Mouse (Mus musculus) midbrain, embryonic 12.5 days (tissue): Measurements from ENCODE around the gene Mtus2. TPM values are rescaled to one million over a fixed set of nuclear protein-coding genes. Genes with fewer than 3 reads are reported as not detected.

Source experiments
- ATAC-seq: fragments of 200-750 bp; cut with Nextera tagmentation; 2 replicates; pipeline ENCODE4 v1.8.0; 2017; ENCODE audit warnings: low read depth, moderate TSS enrichment, moderate library complexity; ENCODE audit not compliant: low FRiP score
- H3K27ac ChIP-seq: fragments of 300-500 bp; sonication (generic); replicated peaks from 2 replicates; pipeline ENCODE4 v1.5.1; 2016; ENCODE audit warnings: mild to moderate bottlenecking
- H3K27me3 ChIP-seq: fragments of 300-500 bp; sonication (generic); 2 replicates; pipeline ENCODE4 v1.6.1; 2016; ENCODE audit warnings: mild to moderate bottlenecking
- H3K36me3 ChIP-seq: fragments of 300-500 bp; sonication (generic); 2 replicates; pipeline ENCODE4 v1.6.1; 2016
- H3K4me1 ChIP-seq: fragments of 300-500 bp; sonication (generic); 2 replicates; pipeline ENCODE4 v1.6.1; 2016
- H3K4me2 ChIP-seq: fragments of 300-500 bp; sonication (generic); replicated peaks from 2 replicates; pipeline ENCODE4 v1.6.1; 2016; ENCODE audit warnings: mild to moderate bottlenecking, moderate library complexity
- H3K4me3 ChIP-seq: fragments of 300-500 bp; sonication (generic); 2 replicates; pipeline ENCODE4 v1.5.1; 2016; ENCODE audit warnings: mild to moderate bottlenecking
- H3K9ac ChIP-seq: fragments of 300-500 bp; sonication (generic); replicated peaks from 2 replicates; pipeline ENCODE4 v1.6.1; 2016; ENCODE audit warnings: mild to moderate bottlenecking, moderate library complexity
- H3K9me3 ChIP-seq: fragments of 300-500 bp; sonication (generic); 2 replicates; pipeline ENCODE4 v1.6.1; 2016; ENCODE audit warnings: mild to moderate bottlenecking
- WGBS: fragments of 180-500 bp; shearing (Covaris S2); methylation state at CpG from one replicate; pipeline ENCODE4 v1.1.7; 2016; 5-methylcytosine and 5-hydroxymethylcytosine counted together
- polyA plus RNA-seq: library from polyadenylated mRNA; unstranded; fragments of >200 nt; fragmentation: Nextera tagmentation; extraction: Ambion mirVana; gene quantifications from 2 replicates; pipeline ENCODE4 v1.2.1, GENCODE M21; 2016

Mtus2 gene
- polyA plus RNA-seq, 1 experiment from 2014 or later, result 25.4 TPM

- 54% methylated on average over 9 of the region's 9 CpGs for WGBS
- no peaks in the 10 kb centered on the region for H3K9me3 ChIP-seq
These were observed 279.5 kb downstream of the Mtus2 start for GRCm38 (mm10) chr5:148236616-148237015.

DNA sequence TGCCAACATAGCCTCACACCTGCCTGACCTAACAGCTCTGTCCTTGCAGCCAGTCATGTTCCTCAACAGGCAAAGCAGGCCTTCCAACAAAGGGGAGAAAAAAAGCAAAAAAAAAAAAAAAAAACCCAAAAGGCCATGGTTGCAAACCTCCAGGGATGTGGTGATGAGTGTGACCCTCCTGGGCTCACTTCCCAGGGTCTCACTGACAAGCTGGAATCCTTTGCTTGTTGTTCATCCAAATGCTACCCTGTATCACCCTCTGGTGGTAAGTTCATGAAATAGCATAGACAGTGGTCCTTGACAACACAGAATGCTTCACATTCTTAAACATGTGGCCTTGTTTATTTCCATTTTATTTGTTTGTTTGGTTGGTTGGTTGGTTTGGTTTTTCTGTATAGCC lies 281.9 kb downstream of the Mtus2 start:
- Histone ChIP-seq H3K9me3 (no peaks in the 10 kb centered on the region), H3K27ac (no peak overlapping the region), H3K4me3 (no peak overlapping the region), H3K4me1 (0 out of 2 replicates have a peak, but pooled peaks cover 5% of the 10 kb centered on the region), H3K36me3 (no peaks in the 10 kb centered on the region), H3K9ac (no peak overlapping the region), H3K27me3 (0 out of 2 replicates have a peak, but pooled peaks cover 10% of the 10 kb centered on the region), H3K4me2 (no peak overlapping the region)
- 0 out of 2 replicates have a peak, but pooled peaks have one; percentile 35 for ATAC-seq

More at GRCm38 (mm10) chr5:148236616-148237015, 279.5 kb downstream of the Mtus2 start:
- Histone ChIP-seq H3K4me1 (0 out of 2 replicates have a peak, but pooled peaks cover 5% of the 10 kb centered on the region), H3K9ac (no peak overlapping the region), H3K27me3 (0 out of 2 replicates have a peak, but pooled peaks cover 4% of the 10 kb centered on the region), H3K4me2 (no peak overlapping the region), H3K4me3 (no peak overlapping the region), H3K36me3 (no peaks in the 10 kb centered on the region), H3K27ac (no peak overlapping the region)
- ATAC-seq, result no peak

- ATAC-seq, result peak; percentile 57; the same call in 1 of the 2 replicates
- Histone ChIP-seq H3K9ac (no peak overlapping the region), H3K4me1 (0 out of 2 replicates have a peak, but pooled peaks cover 5% of the 10 kb centered on the region), H3K27me3 (0 out of 2 replicates have a peak, but pooled peaks cover 10% of the 10 kb centered on the region), H3K4me2 (no peak overlapping the region), H3K9me3 (no peaks in the 10 kb centered on the region), H3K27ac (no peak overlapping the region), H3K36me3 (no peaks in the 10 kb centered on the region), H3K4me3 (no peak overlapping the region)
- 4% methylated on average over 2 of the region's 2 CpGs for WGBS
These were observed 282.6 kb downstream of the Mtus2 start for GRCm38 (mm10) chr5:148239757-148240156.

GRCm38 (mm10) chr5:148241932-148242331 lies 284.8 kb downstream of the Mtus2 start:
- Histone ChIP-seq H3K9me3 (no peaks in the 10 kb centered on the region), H3K36me3 (no peaks in the 10 kb centered on the region), H3K4me1 (0 out of 2 replicates have a peak, but pooled peaks cover 5% of the 10 kb centered on the region), H3K27ac (no peak overlapping the region), H3K27me3 (0 out of 2 replicates have a peak, but pooled peaks cover 10% of the 10 kb centered on the region), H3K4me3 (no peak overlapping the region), H3K9ac (no peak overlapping the region), H3K4me2 (no peak overlapping the region)
- WGBS, result 12% methylated on average over 7 of the region's 7 CpGs
- ATAC-seq, result 0 out of 2 replicates have a peak, but pooled peaks have one; percentile 41

DNA sequence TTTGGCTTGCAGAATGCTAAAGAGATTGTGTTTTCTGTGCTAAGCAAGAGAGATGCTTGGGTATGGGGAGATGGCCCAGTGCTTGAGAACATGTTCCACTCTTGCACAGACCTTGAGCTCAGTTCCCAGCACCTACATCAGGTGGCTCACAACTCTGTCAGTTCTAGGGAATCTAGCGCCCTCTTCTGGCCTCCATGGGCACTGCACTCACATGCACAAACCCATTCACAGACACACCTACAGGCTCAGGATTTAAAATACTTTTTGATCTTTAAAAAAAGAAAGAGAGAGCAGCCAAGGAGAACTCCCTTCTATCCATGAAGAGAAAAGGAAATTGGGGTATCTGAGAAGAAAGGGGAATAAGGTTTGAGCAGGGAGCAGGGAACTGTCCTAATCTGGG lies 287.4 kb downstream of the Mtus2 start:
- Histone ChIP-seq H3K36me3 (no peaks in the 10 kb centered on the region), H3K9me3 (no peaks in the 10 kb centered on the region), H3K4me1 (0 out of 2 replicates have a peak, but pooled peaks cover 5% of the 10 kb centered on the region), H3K27me3 (0 out of 2 replicates have a peak, but pooled peaks cover 5% of the 10 kb centered on the region), H3K4me2 (no peak overlapping the region), H3K4me3 (no peak overlapping the region), H3K27ac (no peak overlapping the region), H3K9ac (no peak overlapping the region)
- ATAC-seq, result no peak
- WGBS, result 42% methylated on average over 1 of the region's 1 CpGs

DNA sequence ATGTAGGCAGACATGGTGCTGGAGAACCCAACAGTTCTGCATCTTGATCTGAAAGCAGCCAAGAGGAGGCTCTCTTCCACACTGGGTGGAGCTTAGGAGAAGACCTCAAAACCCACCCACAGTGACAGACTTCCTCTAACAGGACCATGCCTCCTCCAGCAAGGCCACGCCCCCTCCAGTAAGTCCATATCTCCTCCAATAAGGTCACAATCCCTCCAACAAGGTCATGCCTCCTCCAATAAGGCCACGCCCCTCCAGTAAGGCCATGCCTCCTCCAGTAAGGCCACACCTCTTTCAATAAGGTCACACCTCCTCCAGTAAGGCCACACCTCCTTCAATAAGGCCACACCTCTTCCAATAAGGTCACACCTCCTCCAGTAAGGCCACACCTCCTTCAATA lies 288.3 kb downstream of the Mtus2 start:
- Histone ChIP-seq H3K4me2 (no peak overlapping the region), H3K36me3 (no peaks in the 10 kb centered on the region), H3K27ac (no peak overlapping the region), H3K27me3 (0 out of 2 replicates have a peak, but pooled peaks cover 5% of the 10 kb centered on the region), H3K9me3 (no peaks in the 10 kb centered on the region), H3K4me1 (no peaks in the 10 kb centered on the region), H3K9ac (no peak overlapping the region), H3K4me3 (no peak overlapping the region)
- ATAC-seq, result no peak
- WGBS, result 90% methylated on average over 2 of the region's 2 CpGs

- 74% methylated on average over 2 of the region's 2 CpGs for WGBS
- H3K9me3 ChIP-seq, result no peaks in the 10 kb centered on the region
- H3K4me1 ChIP-seq, result no peaks in the 10 kb centered on the region
- no peak overlapping the region for H3K4me2 ChIP-seq
- H3K27me3 ChIP-seq, result 0 out of 2 replicates have a peak, but pooled peaks cover under 1% of the 10 kb centered on the region
- no peak overlapping the region for H3K27ac ChIP-seq
- no peaks in the 10 kb centered on the region for H3K36me3 ChIP-seq
- no peak overlapping the region for H3K4me3 ChIP-seq
- H3K9ac ChIP-seq, result no peak overlapping the region
- no peak for ATAC-seq
These were observed 291.1 kb downstream of the Mtus2 start for GRCm38 (mm10) chr5:148248236-148248635.

DNA sequence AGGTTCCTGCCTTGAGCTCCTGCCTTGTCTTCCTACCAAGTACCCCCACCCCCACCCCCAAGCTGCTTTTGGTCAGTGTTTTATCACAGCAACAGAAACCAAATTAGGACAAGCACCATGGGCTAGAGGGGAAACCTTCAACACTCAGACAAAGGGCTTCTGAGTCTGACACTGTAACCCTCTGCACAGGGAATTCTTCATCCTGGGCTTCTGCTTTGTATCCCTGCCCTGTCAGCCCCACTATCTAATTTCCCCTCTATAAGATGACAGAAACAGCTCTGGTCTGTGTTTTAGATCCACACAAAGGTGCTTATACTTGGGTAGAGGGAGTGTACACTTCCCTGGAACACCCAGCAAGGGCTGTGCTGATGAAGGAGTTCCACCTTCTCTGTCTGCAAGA lies 294.7 kb downstream of the Mtus2 start:
- Histone ChIP-seq H3K27ac (no peak overlapping the region), H3K9ac (no peak overlapping the region), H3K9me3 (no peaks in the 10 kb centered on the region), H3K36me3 (no peaks in the 10 kb centered on the region), H3K4me1 (no peaks in the 10 kb centered on the region), H3K27me3 (no peaks in the 10 kb centered on the region), H3K4me3 (no peak overlapping the region), H3K4me2 (no peak overlapping the region)
- ATAC-seq, result no peak

DNA sequence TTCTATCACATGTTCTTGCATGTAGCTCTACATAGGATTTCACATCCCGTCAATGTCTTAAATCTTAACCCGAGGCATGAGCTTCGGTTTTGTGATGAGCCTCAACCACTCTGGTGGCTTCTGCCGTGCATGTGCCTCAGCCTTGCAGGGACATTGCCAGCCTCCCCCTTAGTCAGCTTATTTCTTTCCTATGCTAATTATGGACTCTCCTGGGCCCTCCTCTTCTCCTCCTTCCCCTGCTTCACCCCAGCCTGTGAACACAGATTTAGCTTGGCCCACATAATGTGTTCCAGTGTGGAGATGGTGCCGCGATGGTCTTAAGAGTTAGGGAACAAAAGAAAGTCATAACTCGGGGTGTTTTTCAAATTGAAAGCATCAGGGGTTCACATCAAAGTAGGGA lies 304.9 kb downstream of the Mtus2 start:
- ATAC-seq, result no peak
- H3K4me3 ChIP-seq, result no peak overlapping the region
- H3K27me3 ChIP-seq, result peaks cover 23% of the 10 kb centered on the region; the same call in 1 of the 2 replicates
- H3K9me3 ChIP-seq, result peaks cover 9% of the 10 kb centered on the region; the same call in 1 of the 2 replicates
- H3K4me2 ChIP-seq, result no peak overlapping the region
- H3K4me1 ChIP-seq, result peaks cover 12% of the 10 kb centered on the region
- H3K9ac ChIP-seq, result no peak overlapping the region
- no peak overlapping the region for H3K27ac ChIP-seq
- H3K36me3 ChIP-seq, result no peaks in the 10 kb centered on the region
- 83% methylated on average over 7 of the region's 7 CpGs for WGBS

DNA sequence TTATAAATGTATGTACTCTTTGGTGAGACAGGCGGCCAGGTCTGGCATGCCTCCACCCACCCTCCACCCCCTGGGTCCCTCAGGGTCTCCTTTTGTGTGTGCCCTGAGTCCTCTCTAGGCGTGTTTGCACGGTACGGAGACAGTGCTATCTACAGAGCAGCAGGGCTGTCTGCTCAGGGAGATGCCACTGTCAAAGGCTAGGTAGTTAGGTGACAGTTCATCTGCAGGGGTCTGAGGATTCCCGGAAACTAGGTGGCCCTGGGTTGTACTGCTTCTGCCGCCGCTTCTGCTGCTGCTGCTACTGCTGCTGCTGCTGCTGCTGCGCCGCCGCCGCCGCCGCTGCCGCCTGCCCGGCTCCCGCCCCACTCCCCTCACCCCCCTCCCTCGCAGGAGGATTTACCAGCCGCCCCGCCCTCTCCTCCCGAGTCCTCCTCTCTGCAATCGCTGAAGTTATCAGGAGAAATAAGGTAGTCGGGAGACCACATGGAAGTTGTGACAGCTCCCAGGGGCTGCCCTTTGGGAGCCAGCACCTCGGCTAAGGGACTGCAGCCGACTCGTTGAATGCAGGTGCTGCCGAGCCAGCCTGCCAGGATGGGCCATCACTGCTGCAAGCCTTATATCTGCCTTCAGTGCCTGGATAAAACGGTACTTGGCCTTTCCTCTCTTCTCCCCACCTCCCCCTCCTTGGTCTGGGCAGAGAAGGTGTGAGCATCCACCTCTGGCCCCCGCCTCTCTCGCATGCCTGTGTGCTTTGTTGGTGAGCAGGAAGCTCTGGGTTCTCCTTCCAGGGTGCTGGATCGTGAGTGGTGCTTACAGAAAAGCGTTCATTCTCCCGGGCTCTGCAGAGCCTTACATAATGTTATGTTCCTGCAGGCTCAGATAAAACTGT lies 307.9 kb downstream of the Mtus2 start:
- H3K4me2 ChIP-seq, result peak overlapping the region; percentile 83
- peaks cover 23% of the 10 kb centered on the region; the same call in 1 of the 2 replicates for H3K27me3 ChIP-seq
- peaks cover 12% of the 10 kb centered on the region for H3K4me1 ChIP-seq
- peak overlapping the region; percentile 56 for H3K4me3 ChIP-seq
- WGBS, result 0% methylated on average over 27 of the region's 32 CpGs
- H3K9me3 ChIP-seq, result peaks cover 3% of the 10 kb centered on the region; the same call in 1 of the 2 replicates
- peak; percentile 79 for ATAC-seq
- H3K36me3 ChIP-seq, result no peaks in the 10 kb centered on the region
- H3K27ac ChIP-seq, result peak overlapping the region; percentile 49; the same call in 1 of the 2 replicates
- peak overlapping the region; percentile 70 for H3K9ac ChIP-seq

GRCm38 (mm10) chr5:148266841-148267240 lies 309.7 kb downstream of the Mtus2 start:
- Histone ChIP-seq H3K4me2 (no peak overlapping the region), H3K4me3 (no peak overlapping the region), H3K9ac (no peak overlapping the region), H3K9me3 (peaks cover 3% of the 10 kb centered on the region; the same call in 1 of the 2 replicates), H3K27me3 (peaks cover 23% of the 10 kb centered on the region; the same call in 1 of the 2 replicates), H3K36me3 (no peaks in the 10 kb centered on the region), H3K27ac (no peak overlapping the region), H3K4me1 (peaks cover 12% of the 10 kb centered on the region)
- 88% methylated on average over 2 of the region's 2 CpGs for WGBS
- no peak for ATAC-seq

DNA sequence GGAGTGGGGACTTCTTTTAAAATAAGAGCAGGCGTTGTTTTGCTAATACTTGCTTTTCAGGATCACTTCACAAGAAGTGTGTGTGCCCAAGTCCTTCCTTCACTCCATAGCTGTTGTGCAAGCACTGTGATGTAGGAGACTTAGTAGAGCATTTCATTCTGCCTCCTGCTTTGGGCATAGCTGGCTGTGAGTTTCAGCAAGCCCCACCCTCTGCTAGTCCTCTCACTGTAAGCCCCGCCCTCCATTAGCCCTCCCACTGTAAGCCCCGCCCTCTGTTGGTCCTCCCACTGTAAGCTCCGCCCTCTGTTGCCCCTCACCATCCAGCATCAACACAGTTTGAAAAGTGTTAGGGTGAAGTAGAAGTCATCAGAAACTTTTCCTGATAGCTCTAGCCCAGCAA lies 310.3 kb downstream of the Mtus2 start:
- Histone ChIP-seq H3K4me1 (peaks cover 12% of the 10 kb centered on the region), H3K27me3 (peaks cover 23% of the 10 kb centered on the region; the same call in 1 of the 2 replicates), H3K36me3 (no peaks in the 10 kb centered on the region), H3K9me3 (peaks cover 3% of the 10 kb centered on the region; the same call in 1 of the 2 replicates), H3K9ac (no peak overlapping the region), H3K4me2 (no peak overlapping the region), H3K27ac (no peak overlapping the region), H3K4me3 (no peak overlapping the region)
- no peak for ATAC-seq
- 53% methylated on average over 4 of the region's 4 CpGs for WGBS
